Mouse (Mus musculus) lung, embryonic 14.5 days (tissue): ENCODE data around the gene Cd86. TPM values are rescaled to one million over a fixed set of nuclear protein-coding genes. Genes with fewer than 3 reads are reported as not detected.

Experiments used
- ATAC-seq: fragments of 200-750 bp; cut with Nextera tagmentation; 2 replicates; pipeline ENCODE4 v1.8.0; 2017; ENCODE audit warnings: mild to moderate bottlenecking, moderate TSS enrichment, moderate library complexity; ENCODE audit not compliant: insufficient read depth
- DNase-seq: peaks from one replicate; pipeline ENCODE4 v3.0.0-alpha.2; 2015
- H3K27ac ChIP-seq: fragments of 300-500 bp; sonication (generic); 2 replicates; pipeline ENCODE4 v1.5.1; 2014; ENCODE audit warnings: low read depth, mild to moderate bottlenecking, moderate library complexity
- H3K27me3 ChIP-seq: fragments of 300-500 bp; sonication (generic); 2 replicates; pipeline ENCODE4 v1.6.1; 2014; ENCODE audit warnings: low read length, control low read depth; ENCODE audit not compliant: insufficient read depth
- H3K36me3 ChIP-seq: fragments of 300-500 bp; sonication (generic); 2 replicates; pipeline ENCODE4 v1.6.1; 2014; ENCODE audit warnings: control low read depth; ENCODE audit not compliant: insufficient read depth
- H3K4me1 ChIP-seq: fragments of 300-500 bp; sonication (generic); 2 replicates; pipeline ENCODE4 v1.6.1; 2014; ENCODE audit warnings: antibody characterized with exemption, control low read depth; ENCODE audit not compliant: insufficient read depth
- H3K4me2 ChIP-seq: fragments of 300-500 bp; sonication (generic); 2 replicates; pipeline ENCODE4 v1.6.1; 2014; ENCODE audit warnings: mild to moderate bottlenecking
- H3K4me3 ChIP-seq: fragments of 300-500 bp; sonication (generic); 2 replicates; pipeline ENCODE4 v1.5.1; 2014; ENCODE audit warnings: low read depth, low read length
- H3K9ac ChIP-seq: fragments of 300-500 bp; sonication (generic); 2 replicates; pipeline ENCODE4 v1.6.1; 2014
- H3K9me3 ChIP-seq: fragments of 300-500 bp; sonication (generic); 2 replicates; pipeline ENCODE4 v1.6.1; 2016; ENCODE audit warnings: low read depth, low read length, control low read depth
- CTCF ChIP-seq: IDR thresholded peaks from 2 replicates; pipeline ENCODE4 v1.5.1; 2016; ENCODE audit warnings: antibody characterized with exemption, low read depth
- WGBS: fragments of 180-500 bp; shearing (Covaris S2); extraction: QIAGEN DNeasy Blood & Tissue Kit; methylation state at CpG from one replicate; pipeline ENCODE4 v1.1.7; 2014; 5-methylcytosine and 5-hydroxymethylcytosine counted together
- polyA plus RNA-seq: library from polyadenylated mRNA; unstranded; fragments of >200 nt; fragmentation: Nextera tagmentation; extraction: Ambion mirVana; gene quantifications from 2 replicates; pipeline ENCODE4 v1.2.1, GENCODE M21; 2014

Gene Cd86
- polyA plus RNA-seq, 1 experiment from 2014 or later = 2.1 TPM

- H3K9ac ChIP-seq = no peak overlapping the region
- H3K9me3 ChIP-seq = no peaks in the 10 kb centered on the region
- ATAC-seq (no peak), DNase-seq (no peak)
- no peaks in the 10 kb centered on the region for H3K36me3 ChIP-seq
- H3K27ac ChIP-seq = no peak overlapping the region
- no peak overlapping the region for H3K4me3 ChIP-seq
- no peaks in the 10 kb centered on the region for H3K27me3 ChIP-seq
- WGBS = 70% methylated on average over 5 of the region's 5 CpGs
- no peak for TF ChIP-seq CTCF
- no peak overlapping the region for H3K4me2 ChIP-seq
- H3K4me1 ChIP-seq = no peaks in the 10 kb centered on the region
Measured at GRCm38 (mm10) chr16:36631607-36632006, 34.3 kb downstream of the Cd86 start.

- WGBS = 79% methylated on average over 1 of the region's 1 CpGs
Measured at GRCm38 (mm10) chr16:36627740-36628139, 38.1 kb downstream of the Cd86 start.

GRCm38 (mm10) chr16:36626567-36627197 is 39.2 kb downstream of the Cd86 start:
- Histone ChIP-seq H3K9me3 (no peaks in the 10 kb centered on the region), H3K27ac (no peak overlapping the region), H3K4me2 (no peak overlapping the region), H3K4me1 (no peaks in the 10 kb centered on the region), H3K36me3 (no peaks in the 10 kb centered on the region), H3K4me3 (no peak overlapping the region), H3K9ac (no peak overlapping the region), H3K27me3 (no peaks in the 10 kb centered on the region)
- WGBS = 79% methylated on average over 5 of the region's 5 CpGs
- ATAC-seq (no peak), DNase-seq (peak; percentile 18)
- no peak for TF ChIP-seq CTCF

More at GRCm38 (mm10) chr16:36627740-36628139, 38.1 kb downstream of the Cd86 start:
- no peak for TF ChIP-seq CTCF
- H3K4me1 ChIP-seq = no peaks in the 10 kb centered on the region
- no peaks in the 10 kb centered on the region for H3K36me3 ChIP-seq
- ATAC-seq (no peak), DNase-seq (no peak)
- no peak overlapping the region for H3K9ac ChIP-seq
- H3K4me2 ChIP-seq = no peak overlapping the region
- no peak overlapping the region for H3K27ac ChIP-seq
- H3K4me3 ChIP-seq = no peak overlapping the region
- H3K9me3 ChIP-seq = no peaks in the 10 kb centered on the region
- H3K27me3 ChIP-seq = no peaks in the 10 kb centered on the region

GRCm38 (mm10) chr16:36625909-36626308 is 40.0 kb downstream of the Cd86 start:
- H3K9ac ChIP-seq = no peak overlapping the region
- no peaks in the 10 kb centered on the region for H3K4me1 ChIP-seq
- H3K9me3 ChIP-seq = no peaks in the 10 kb centered on the region
- no peaks in the 10 kb centered on the region for H3K27me3 ChIP-seq
- DNase-seq = no peak
- WGBS = 95% methylated on average over 1 of the region's 1 CpGs
- H3K4me3 ChIP-seq = no peak overlapping the region
- no peak overlapping the region for H3K4me2 ChIP-seq
- TF ChIP-seq CTCF = no peak
- no peak for ATAC-seq
- no peak overlapping the region for H3K27ac ChIP-seq
- no peaks in the 10 kb centered on the region for H3K36me3 ChIP-seq

- no peaks in the 10 kb centered on the region for H3K27me3 ChIP-seq
- H3K9ac ChIP-seq = no peak overlapping the region
- DNase-seq (peak; percentile 13), ATAC-seq (no peak)
- H3K4me2 ChIP-seq = no peak overlapping the region
- H3K9me3 ChIP-seq = no peaks in the 10 kb centered on the region
- WGBS = 69% methylated on average over 3 of the region's 3 CpGs
- no peak overlapping the region for H3K4me3 ChIP-seq
- H3K27ac ChIP-seq = no peak overlapping the region
- H3K4me1 ChIP-seq = no peaks in the 10 kb centered on the region
- TF ChIP-seq CTCF = peak; percentile 13; the same call in 1 of the 2 replicates
- no peaks in the 10 kb centered on the region for H3K36me3 ChIP-seq
Measured at GRCm38 (mm10) chr16:36622320-36622719, 43.6 kb downstream of the Cd86 start.

- Histone ChIP-seq H3K27ac (no peak overlapping the region), H3K4me2 (no peak overlapping the region), H3K4me1 (no peaks in the 10 kb centered on the region), H3K9ac (no peak overlapping the region), H3K27me3 (no peaks in the 10 kb centered on the region), H3K36me3 (no peaks in the 10 kb centered on the region), H3K9me3 (no peaks in the 10 kb centered on the region), H3K4me3 (no peak overlapping the region)
- ATAC-seq (no peak), DNase-seq (no peak)
- 67% methylated on average over 3 of the region's 3 CpGs for WGBS
- no peak for TF ChIP-seq CTCF
Measured at GRCm38 (mm10) chr16:36621108-36621507, 44.8 kb downstream of the Cd86 start.

- no peak overlapping the region for H3K4me3 ChIP-seq
- H3K9me3 ChIP-seq = no peaks in the 10 kb centered on the region
- whole genome bisulfite sequencing = 74% methylated on average over 2 of the region's 2 CpGs
Measured at GRCm38 (mm10) chr16:36613701-36614100, 52.2 kb downstream of the Cd86 start.

More at GRCm38 (mm10) chr16:36613701-36614100, 52.2 kb downstream of the Cd86 start:
- Histone ChIP-seq H3K27me3 (no peaks in the 10 kb centered on the region), H3K27ac (no peak overlapping the region), H3K4me1 (no peaks in the 10 kb centered on the region), H3K9ac (no peak overlapping the region), H3K4me2 (no peak overlapping the region), H3K36me3 (no peaks in the 10 kb centered on the region)
- no peak for TF ChIP-seq CTCF
- ATAC-seq = no peak
- DNase-seq = no peak
